Mouse (Mus musculus) kidney, adult 2 months (tissue): ENCODE data around the gene Hdac4.

ENCODE experiments used
- CTCF ChIP-seq: fragments of 200-500 bp; conservative IDR thresholded peaks from 2 replicates; pipeline ENCODE4 v1.5.1; 2011; ENCODE audit warnings: low read depth, mild to moderate bottlenecking, control low read depth, low read length, moderate library complexity, mixed read lengths; ENCODE audit not compliant: insufficient read depth, insufficient read length
- POLR2A ChIP-seq: fragments of 200-500 bp; IDR thresholded peaks from one replicate; pipeline ENCODE4 v1.6.1; 2011; ENCODE audit warnings: low read depth, low read length, control low read depth

DNA sequence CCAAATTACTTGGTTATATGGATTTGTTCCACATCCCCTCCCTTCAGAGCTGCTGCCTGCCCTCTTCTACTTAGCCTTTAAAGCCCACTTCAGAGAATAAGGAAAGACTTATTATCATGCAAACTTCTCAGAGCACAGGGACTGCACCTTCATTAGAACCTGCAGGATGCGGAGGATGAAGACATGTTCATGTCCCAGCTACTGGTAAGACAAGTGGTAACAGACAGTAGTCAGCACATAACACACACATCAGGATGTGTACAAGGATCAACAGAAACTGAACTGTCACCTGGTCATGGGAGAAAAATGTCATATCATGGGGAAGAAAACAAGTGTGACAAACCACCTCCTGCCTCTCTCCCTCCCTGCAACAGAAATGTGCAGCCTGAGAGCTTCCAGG lies 31.6 kb downstream of the Hdac4 start:
- TF ChIP-seq CTCF (no peak), POLR2A (no peak)
